Mouse (Mus musculus) erythroblast, adult 5-6 weeks (primary cell): ENCODE measurements around the gene Clp1. TPM values are rescaled to one million over a fixed set of nuclear protein-coding genes. Genes with fewer than 3 reads are reported as not detected.

Experiments
- total RNA-seq, 2 experiments: library from RNA; stranded (forward) in 1 of 2; stranded (reverse) in 1 of 2; fragments of 150-400 nt in 1 of 2; fragments of 200-764, 138-1000 nt in 1 of 2; gene quantifications; 2 replicates each; pipeline versions ENCODE4 v1.2.3 to v1.2.4; 2015 to 2017; ENCODE audit warnings: low replicate concordance in 2 of 2

The Clp1 gene
- total RNA-seq, 2 experiments from 2014 or later, result 46.7 to 53.6 TPM

Other genes with a start within 250 kb of the Clp1 start
- gene Ctnnd1, start 76.6 kb downstream of the Clp1 start, total RNA-seq (2015; ENCODE audit: low replicate concordance), result 8.8 and 10.0 TPM in 2 replicates
- gene Ctnnd1, start 76.6 kb downstream of the Clp1 start, total RNA-seq (2017; ENCODE audit: low replicate concordance), result 6.2 and 9.5 TPM in 2 replicates
- not detected in 2 replicates for gene Btbd18, start 68.3 kb downstream of the Clp1 start, total RNA-seq (2015; ENCODE audit: low replicate concordance)
- not detected in 2 replicates for gene Btbd18, start 68.3 kb downstream of the Clp1 start, total RNA-seq (2017; ENCODE audit: low replicate concordance)
- 42.3 and 58.3 TPM in 2 replicates for gene Selenoh, start 56.6 kb downstream of the Clp1 start, total RNA-seq (2015; ENCODE audit: low replicate concordance)
- gene Selenoh, start 56.6 kb downstream of the Clp1 start, total RNA-seq (2017; ENCODE audit: low replicate concordance), result 23.3 and 23.4 TPM in 2 replicates
- not detected in 2 replicates for gene Gm28635, start 49.3 kb downstream of the Clp1 start, total RNA-seq (2015; ENCODE audit: low replicate concordance)
- gene Gm28635, start 49.3 kb downstream of the Clp1 start, total RNA-seq (2017; ENCODE audit: low replicate concordance), result 1.8 TPM in 1 of 2 replicates, not detected in the other
- 14.0 and 24.7 TPM in 2 replicates for gene Med19, start 48.9 kb downstream of the Clp1 start, total RNA-seq (2015; ENCODE audit: low replicate concordance)
- 12.0 and 18.8 TPM in 2 replicates for gene Med19, start 48.9 kb downstream of the Clp1 start, total RNA-seq (2017; ENCODE audit: low replicate concordance)
- 17.8 and 29.0 TPM in 2 replicates for gene Tmx2, start 48.2 kb downstream of the Clp1 start, total RNA-seq (2015; ENCODE audit: low replicate concordance)
- 18.9 and 19.5 TPM in 2 replicates for gene Tmx2, start 48.2 kb downstream of the Clp1 start, total RNA-seq (2017; ENCODE audit: low replicate concordance)
- 28.4 and 29.2 TPM in 2 replicates for gene Zdhhc5, start 12.2 kb downstream of the Clp1 start, total RNA-seq (2015; ENCODE audit: low replicate concordance)
- 39.8 and 41.3 TPM in 2 replicates for gene Zdhhc5, start 12.2 kb downstream of the Clp1 start, total RNA-seq (2017; ENCODE audit: low replicate concordance)
- 1,364 and 1,503 TPM in 2 replicates for gene Ypel4, start 6.7 kb upstream of the Clp1 start, total RNA-seq (2015; ENCODE audit: low replicate concordance)
- gene Ypel4, start 6.7 kb upstream of the Clp1 start, total RNA-seq (2017; ENCODE audit: low replicate concordance), result 1,636 and 1,967 TPM in 2 replicates
- gene Gm19426, start 16.3 kb upstream of the Clp1 start, total RNA-seq (2015; ENCODE audit: low replicate concordance), result not detected in 2 replicates
- gene Gm19426, start 16.3 kb upstream of the Clp1 start, total RNA-seq (2017; ENCODE audit: low replicate concordance), result not detected in 2 replicates
- 4.2 and 7.3 TPM in 2 replicates for gene Serping1, start 48.1 kb upstream of the Clp1 start, total RNA-seq (2015; ENCODE audit: low replicate concordance)
- 2.1 and 3.1 TPM in 2 replicates for gene Serping1, start 48.1 kb upstream of the Clp1 start, total RNA-seq (2017; ENCODE audit: low replicate concordance)
- gene Ube2l6, start 71.5 kb upstream of the Clp1 start, total RNA-seq (2015; ENCODE audit: low replicate concordance), result 974 and 1,000 TPM in 2 replicates
- 826 and 843 TPM in 2 replicates for gene Ube2l6, start 71.5 kb upstream of the Clp1 start, total RNA-seq (2017; ENCODE audit: low replicate concordance)
- not detected in 2 replicates for gene Smtnl1, start 95.3 kb upstream of the Clp1 start, total RNA-seq (2015; ENCODE audit: low replicate concordance)
- 2.0 TPM in 1 of 2 replicates, not detected in the other for gene Smtnl1, start 95.3 kb upstream of the Clp1 start, total RNA-seq (2017; ENCODE audit: low replicate concordance)
- 28.6 and 43.9 TPM in 2 replicates for gene Timm10, start 99.6 kb upstream of the Clp1 start, total RNA-seq (2015; ENCODE audit: low replicate concordance)
- 5.2 and 22.2 TPM in 2 replicates for gene Timm10, start 99.6 kb upstream of the Clp1 start, total RNA-seq (2017; ENCODE audit: low replicate concordance)
- gene Slc43a1, start 111.5 kb upstream of the Clp1 start, total RNA-seq (2015; ENCODE audit: low replicate concordance), result 756 and 864 TPM in 2 replicates
- gene Slc43a1, start 111.5 kb upstream of the Clp1 start, total RNA-seq (2017; ENCODE audit: low replicate concordance), result 516 and 701 TPM in 2 replicates
- gene Rtn4rl2, start 159.4 kb upstream of the Clp1 start, total RNA-seq (2015; ENCODE audit: low replicate concordance), result not detected in 2 replicates
- gene Rtn4rl2, start 159.4 kb upstream of the Clp1 start, total RNA-seq (2017; ENCODE audit: low replicate concordance), result not detected in 2 replicates
- gene Slc43a3, start 209.2 kb upstream of the Clp1 start, total RNA-seq (2015; ENCODE audit: low replicate concordance), result 207 and 247 TPM in 2 replicates
- gene Slc43a3, start 209.2 kb upstream of the Clp1 start, total RNA-seq (2017; ENCODE audit: low replicate concordance), result 227 and 246 TPM in 2 replicates